Mouse (Mus musculus) cerebellum, adult 2 months (tissue): ENCODE measurements around the gene Olfr95. TPM values are rescaled to one million over a fixed set of nuclear protein-coding genes. Genes with fewer than 3 reads are reported as not detected.

Experiments
- DNase-seq, 2 experiments: peaks; one replicate each; pipeline ENCODE4 v3.0.0; 2021
- H3K27ac ChIP-seq: fragments of 200-500 bp; 2 replicates; pipeline ENCODE4 v1.5.1; 2012; ENCODE audit warnings: low read length, control low read depth, inconsistent platforms; ENCODE audit not compliant: insufficient read depth
- H3K27me3 ChIP-seq: fragments of 200-500 bp; 2 replicates; pipeline ENCODE4 v1.6.1; 2012; ENCODE audit warnings: inconsistent platforms, mild to moderate bottlenecking, low read length, moderate library complexity; ENCODE audit not compliant: control insufficient read depth, insufficient read depth
- H3K4me1 ChIP-seq: fragments of 200-500 bp; 2 replicates; pipeline ENCODE4 v1.6.1; 2011; ENCODE audit warnings: low read length; ENCODE audit not compliant: control insufficient read depth, insufficient read depth
- H3K4me3 ChIP-seq: fragments of 200-500 bp; replicated peaks from 2 replicates; pipeline ENCODE3; 2011; ENCODE audit warnings: mild to moderate bottlenecking, low read depth, low read length, control low read depth; ENCODE audit not compliant: insufficient read depth
- CTCF ChIP-seq: fragments of 200-500 bp; IDR thresholded peaks from 2 replicates; pipeline ENCODE4 v1.5.1; 2011; ENCODE audit warnings: low read depth, mild to moderate bottlenecking, control low read depth, low read length, moderate library complexity, borderline replicate concordance; ENCODE audit not compliant: insufficient read depth
- POLR2A ChIP-seq: fragments of 200-500 bp; IDR thresholded peaks from 2 replicates; pipeline ENCODE4 v1.6.1; 2011; ENCODE audit warnings: low read length, control low read depth, borderline replicate concordance; ENCODE audit not compliant: insufficient read depth
- WGBS: fragments of 180-500 bp; shearing (Covaris S2); methylation state at CpG from one replicate; pipeline ENCODE4 v1.1.7; 2018; 5-methylcytosine and 5-hydroxymethylcytosine counted together
- polyA plus RNA-seq: library from polyadenylated mRNA; depleted of rRNA; stranded (reverse); fragments of >200 nt; gene quantifications from 2 replicates; pipeline ENCODE4 v1.2.3, GENCODE M21; 2012

The Olfr95 gene
- polyA plus RNA-seq, 1 experiment, result not detected

GRCm38 (mm10) chr17:37218486-37218885 lies 5.6 kb upstream of the Olfr95 start:
- no peaks in the 10 kb centered on the region for H3K27me3 ChIP-seq
- H3K4me3 ChIP-seq, result no peak overlapping the region
- no peak for DNase-seq
- no peaks in the 10 kb centered on the region for H3K4me1 ChIP-seq
- 61% methylated on average over 3 of the region's 3 CpGs for WGBS
- no peak overlapping the region for H3K27ac ChIP-seq
- TF ChIP-seq CTCF (no peak), POLR2A (no peak)

GRCm38 (mm10) chr17:37210884-37211768 lies 1.8 kb downstream of the Olfr95 start:
- H3K27me3 ChIP-seq, result no peaks in the 10 kb centered on the region
- WGBS, result 16% methylated on average over 40 of the region's 40 CpGs
- TF ChIP-seq POLR2A, result no peak
- H3K4me1 ChIP-seq, result 0 out of 2 replicates have a peak, but pooled peaks cover 3% of the 10 kb centered on the region
- DNase-seq, result peak; percentile 11 to 28
- H3K4me3 ChIP-seq, result no peak overlapping the region
- no peak overlapping the region for H3K27ac ChIP-seq

GRCm38 (mm10) chr17:37203917-37204236 lies 9.0 kb downstream of the Olfr95 start:
- no peak for DNase-seq
- 24% methylated on average over 3 of the region's 3 CpGs for WGBS

GRCm38 (mm10) chr17:37203206-37203916 lies 9.6 kb downstream of the Olfr95 start:
- Histone ChIP-seq H3K27ac (no peak overlapping the region), H3K4me3 (no peak overlapping the region), H3K4me1 (no peaks in the 10 kb centered on the region), H3K27me3 (no peaks in the 10 kb centered on the region)
- WGBS, result 0% methylated on average over 4 of the region's 4 CpGs
- DNase-seq, result peak; percentile 65 to 76
- TF ChIP-seq CTCF (peak; percentile 100), POLR2A (no peak)

More at GRCm38 (mm10) chr17:37203917-37204236, 9.0 kb downstream of the Olfr95 start:
- H3K27ac ChIP-seq, result no peak overlapping the region
- H3K27me3 ChIP-seq, result no peaks in the 10 kb centered on the region
- no peaks in the 10 kb centered on the region for H3K4me1 ChIP-seq
- H3K4me3 ChIP-seq, result no peak overlapping the region
- TF ChIP-seq CTCF (no peak), POLR2A (no peak)

DNA sequence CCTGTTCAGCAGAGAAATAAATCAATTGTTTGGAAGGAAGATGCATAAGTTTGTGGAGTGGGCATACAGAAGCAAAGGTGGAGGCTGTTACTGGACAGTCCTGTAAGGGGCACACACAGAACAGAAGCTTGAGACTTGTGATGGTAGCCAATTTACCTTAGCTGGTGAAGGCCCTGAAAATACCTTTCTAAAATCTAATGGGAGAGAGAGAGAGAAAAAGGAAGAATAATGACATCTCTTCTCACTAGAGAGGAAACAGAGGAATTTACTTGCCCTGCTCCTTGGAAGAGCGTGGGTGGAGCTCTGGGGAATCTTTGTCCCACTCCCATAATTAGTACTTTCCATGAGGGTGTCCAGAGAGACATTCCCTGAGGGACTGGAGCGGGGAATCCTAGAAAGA lies 12.0 kb downstream of the Olfr95 start, which contains the start of gene Olfr94:
Olfr94 (minus strand) TSS at position 101 of the 400 bp plus-strand sequence.
- no peak for TF ChIP-seq CTCF
- TF ChIP-seq POLR2A, result no peak
- Histone ChIP-seq H3K4me3 (no peak within 1 kb of the TSS), H3K4me1 (no peaks in the 10 kb centered on the region), H3K27me3 (no peaks in the 10 kb centered on the region), H3K27ac (no peak within 1 kb of the TSS)
- no peak for DNase-seq
- WGBS, result 78% methylated on average over 2 of the region's 2 CpGs

GRCm38 (mm10) chr17:37196845-37197724 lies 15.8 kb downstream of the Olfr95 start:
- peak; percentile 3 to 13 for DNase-seq
- H3K4me1 ChIP-seq, result no peaks in the 10 kb centered on the region
- 2% methylated on average over 77 of the region's 77 CpGs for WGBS
- H3K27me3 ChIP-seq, result no peaks in the 10 kb centered on the region; the same call in 1 of the 2 replicates
- H3K27ac ChIP-seq, result no peak overlapping the region
- no peak for TF ChIP-seq POLR2A
- no peak for TF ChIP-seq CTCF
- H3K4me3 ChIP-seq, result no peak overlapping the region

DNA sequence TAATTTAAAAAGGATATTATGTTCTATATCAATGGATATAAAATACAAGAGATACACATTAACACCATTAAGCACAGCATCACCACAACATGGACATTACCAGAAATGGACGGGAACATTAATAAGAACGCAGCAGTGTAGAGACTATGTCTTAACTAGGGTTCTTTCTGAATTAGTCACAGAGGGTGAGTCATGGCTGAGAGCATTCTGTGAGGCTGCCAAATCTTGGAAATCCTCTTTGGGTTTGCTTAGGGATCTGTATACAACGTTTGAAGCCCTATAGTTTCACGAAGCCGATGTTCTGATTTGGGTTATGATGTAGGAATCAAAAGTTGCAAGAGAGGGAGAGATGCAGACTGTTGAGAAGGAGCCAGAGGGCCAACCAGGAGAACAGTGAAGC lies 18.1 kb downstream of the Olfr95 start:
- Histone ChIP-seq H3K4me1 (no peaks in the 10 kb centered on the region), H3K4me3 (no peak overlapping the region), H3K27me3 (no peaks in the 10 kb centered on the region; the same call in 1 of the 2 replicates), H3K27ac (no peak overlapping the region)
- TF ChIP-seq POLR2A (no peak), CTCF (no peak)
- WGBS, result 83% methylated on average over 5 of the region's 5 CpGs
- no peak for DNase-seq

DNA sequence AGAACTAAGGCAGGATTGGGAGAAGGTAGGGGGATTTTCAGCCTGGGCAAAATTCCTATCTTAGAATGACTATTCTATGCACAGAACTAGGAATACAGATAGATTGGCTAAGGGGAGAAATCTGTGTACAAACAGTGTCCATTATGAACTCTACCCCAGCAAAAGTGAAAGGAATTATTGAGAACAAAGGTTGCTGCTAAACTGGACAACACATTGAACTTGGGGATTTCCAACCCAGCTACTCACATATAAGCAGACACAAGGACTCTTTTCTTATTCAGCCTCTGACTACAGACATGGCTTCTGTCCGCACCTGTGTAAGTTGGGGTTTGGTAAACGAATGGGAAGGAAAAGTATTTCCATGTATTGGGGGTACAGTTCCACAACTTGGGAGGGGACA lies 19.3 kb downstream of the Olfr95 start, which contains the start of gene Ubd:
Ubd (plus strand) TSS at position 237 of the 400 bp plus-strand sequence.
- no peak within 1 kb of the TSS for H3K27ac ChIP-seq
- no peaks in the 10 kb centered on the region; the same call in 1 of the 2 replicates for H3K27me3 ChIP-seq
- DNase-seq, result no peak
- H3K4me3 ChIP-seq, result no peak within 1 kb of the TSS
- H3K4me1 ChIP-seq, result no peaks in the 10 kb centered on the region
- no peak for TF ChIP-seq CTCF
- TF ChIP-seq POLR2A, result no peak
- WGBS, result 82% methylated on average over 2 of the region's 2 CpGs
